Mouse (Mus musculus): Measurements from ENCODE around the gene Gart. TPM values are rescaled to one million over a fixed set of nuclear protein-coding genes. Genes with fewer than 3 reads are reported as not detected.

Gart gene
- polyA plus RNA-seq, 1 experiment: 292 TPM

- Histone ChIP-seq H3K4me1 (ENCODE audit: control insufficient read depth, insufficient read depth, low read length) (no peaks in the 10 kb centered on the region), H3K27ac (ENCODE audit: insufficient read depth, low read length) (no peak overlapping the region), H3K36me3 (ENCODE audit: control insufficient read depth, insufficient read depth, low read length, poor library complexity, severe bottlenecking) (no peaks in the 10 kb centered on the region), H3K9me3 (replicated peaks; ENCODE audit: control insufficient read depth, insufficient read depth, low read length, poor library complexity, severe bottlenecking) (no peaks in the 10 kb centered on the region), H3K9ac (ENCODE audit: low read depth, poor library complexity, severe bottlenecking) (no peak overlapping the region), H3K27me3 (ENCODE audit: control insufficient read depth, insufficient read depth, low read length, poor library complexity, severe bottlenecking) (no peaks in the 10 kb centered on the region), H3K4me3 (ENCODE audit: low read depth, low read length) (no peak overlapping the region)
- TF ChIP-seq CTCF (IDR thresholded peaks at IDR 0.05; ENCODE audit: low read depth, low read length) (no peak), EP300 (IDR thresholded peaks at IDR 0.05; ENCODE audit: insufficient read depth, low read depth, low read length) (no peak), POLR2A (IDR thresholded peaks at IDR 0.05; ENCODE audit: insufficient read depth, low read length) (no peak)
These were observed 53.5 kb downstream of the Gart start for GRCm38 (mm10) chr16:91593262-91593661.

GRCm38 (mm10) chr16:91592162-91592561 lies 54.6 kb downstream of the Gart start:
- no peak overlapping the region for H3K27ac ChIP-seq (ENCODE audit: insufficient read depth, low read length)
- no peaks in the 10 kb centered on the region for H3K27me3 ChIP-seq (ENCODE audit: control insufficient read depth, insufficient read depth, low read length, poor library complexity, severe bottlenecking)
- no peaks in the 10 kb centered on the region for H3K4me1 ChIP-seq (ENCODE audit: control insufficient read depth, insufficient read depth, low read length)
- no peak for TF ChIP-seq EP300 (IDR thresholded peaks at IDR 0.05; ENCODE audit: insufficient read depth, low read depth, low read length)
- TF ChIP-seq CTCF (IDR thresholded peaks at IDR 0.05; ENCODE audit: low read depth, low read length): no peak
- TF ChIP-seq POLR2A (IDR thresholded peaks at IDR 0.05; ENCODE audit: insufficient read depth, low read length): no peak
- no peaks in the 10 kb centered on the region for H3K9me3 ChIP-seq (replicated peaks; ENCODE audit: control insufficient read depth, insufficient read depth, low read length, poor library complexity, severe bottlenecking)
- no peak overlapping the region for H3K4me3 ChIP-seq (ENCODE audit: low read depth, low read length)
- no peaks in the 10 kb centered on the region for H3K36me3 ChIP-seq (ENCODE audit: control insufficient read depth, insufficient read depth, low read length, poor library complexity, severe bottlenecking)
- H3K9ac ChIP-seq (ENCODE audit: low read depth, poor library complexity, severe bottlenecking): no peak overlapping the region

DNA sequence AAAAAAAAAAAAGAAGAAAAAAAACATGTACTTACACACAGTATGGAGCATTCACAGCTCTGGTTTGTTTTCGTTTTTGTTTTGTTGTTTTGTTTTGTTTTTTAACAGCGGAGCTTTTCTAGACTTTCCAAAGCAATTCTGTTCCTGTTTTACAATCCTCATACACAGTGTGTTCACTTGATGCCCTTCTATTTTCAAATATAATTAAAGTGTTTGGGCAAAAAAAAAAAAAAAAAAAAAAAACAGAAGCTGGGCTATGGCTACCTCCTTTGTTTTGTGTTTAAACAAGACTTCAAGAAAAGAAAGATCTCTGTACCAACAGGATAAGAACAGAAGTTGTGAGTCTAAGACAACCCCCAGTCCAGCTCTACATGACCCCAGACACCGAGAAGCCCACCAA lies 58.0 kb downstream of the Gart start:
- H3K27ac ChIP-seq (ENCODE audit: insufficient read depth, low read length): no peak overlapping the region
- no peak for TF ChIP-seq POLR2A (IDR thresholded peaks at IDR 0.05; ENCODE audit: insufficient read depth, low read length)
- TF ChIP-seq CTCF (IDR thresholded peaks at IDR 0.05; ENCODE audit: low read depth, low read length): no peak
- TF ChIP-seq EP300 (IDR thresholded peaks at IDR 0.05; ENCODE audit: insufficient read depth, low read depth, low read length): no peak
- H3K9me3 ChIP-seq (replicated peaks; ENCODE audit: control insufficient read depth, insufficient read depth, low read length, poor library complexity, severe bottlenecking): no peaks in the 10 kb centered on the region
- no peaks in the 10 kb centered on the region for H3K4me1 ChIP-seq (ENCODE audit: control insufficient read depth, insufficient read depth, low read length)
- peaks cover 3% of the 10 kb centered on the region; the same call in 1 of the 2 replicates for H3K36me3 ChIP-seq (ENCODE audit: control insufficient read depth, insufficient read depth, low read length, poor library complexity, severe bottlenecking)
- H3K27me3 ChIP-seq (ENCODE audit: control insufficient read depth, insufficient read depth, low read length, poor library complexity, severe bottlenecking): no peaks in the 10 kb centered on the region
- no peak overlapping the region for H3K9ac ChIP-seq (ENCODE audit: low read depth, poor library complexity, severe bottlenecking)
- no peak overlapping the region for H3K4me3 ChIP-seq (ENCODE audit: low read depth, low read length)

- H3K9ac ChIP-seq (ENCODE audit: low read depth, poor library complexity, severe bottlenecking): no peak overlapping the region
- peaks cover 3% of the 10 kb centered on the region; the same call in 1 of the 2 replicates for H3K36me3 ChIP-seq (ENCODE audit: control insufficient read depth, insufficient read depth, low read length, poor library complexity, severe bottlenecking)
- no peaks in the 10 kb centered on the region for H3K27me3 ChIP-seq (ENCODE audit: control insufficient read depth, insufficient read depth, low read length, poor library complexity, severe bottlenecking)
- TF ChIP-seq CTCF (IDR thresholded peaks at IDR 0.05; ENCODE audit: low read depth, low read length): no peak
- TF ChIP-seq POLR2A (IDR thresholded peaks at IDR 0.05; ENCODE audit: insufficient read depth, low read length): no peak
- no peaks in the 10 kb centered on the region for H3K4me1 ChIP-seq (ENCODE audit: control insufficient read depth, insufficient read depth, low read length)
- H3K27ac ChIP-seq (ENCODE audit: insufficient read depth, low read length): no peak overlapping the region
- no peak overlapping the region for H3K4me3 ChIP-seq (ENCODE audit: low read depth, low read length)
- H3K9me3 ChIP-seq (replicated peaks; ENCODE audit: control insufficient read depth, insufficient read depth, low read length, poor library complexity, severe bottlenecking): no peaks in the 10 kb centered on the region
These were observed 58.9 kb downstream of the Gart start for GRCm38 (mm10) chr16:91587730-91588453.

- H3K36me3 ChIP-seq (ENCODE audit: control insufficient read depth, insufficient read depth, low read length, poor library complexity, severe bottlenecking): peaks cover 6% of the 10 kb centered on the region; the same call in 1 of the 2 replicates
- no peaks in the 10 kb centered on the region for H3K4me1 ChIP-seq (ENCODE audit: control insufficient read depth, insufficient read depth, low read length)
- H3K27me3 ChIP-seq (ENCODE audit: control insufficient read depth, insufficient read depth, low read length, poor library complexity, severe bottlenecking): no peaks in the 10 kb centered on the region
- H3K9ac ChIP-seq (ENCODE audit: low read depth, poor library complexity, severe bottlenecking): no peak overlapping the region
- no peak overlapping the region for H3K27ac ChIP-seq (ENCODE audit: insufficient read depth, low read length)
- H3K4me3 ChIP-seq (ENCODE audit: low read depth, low read length): no peak overlapping the region
- H3K9me3 ChIP-seq (replicated peaks; ENCODE audit: control insufficient read depth, insufficient read depth, low read length, poor library complexity, severe bottlenecking): no peaks in the 10 kb centered on the region
- TF ChIP-seq POLR2A (IDR thresholded peaks at IDR 0.05; ENCODE audit: insufficient read depth, low read length) (no peak), CTCF (IDR thresholded peaks at IDR 0.05; ENCODE audit: low read depth, low read length) (no peak), EP300 (IDR thresholded peaks at IDR 0.05; ENCODE audit: insufficient read depth, low read depth, low read length) (no peak)
These were observed 60.5 kb downstream of the Gart start for GRCm38 (mm10) chr16:91586244-91586643.

- Histone ChIP-seq H3K9ac (ENCODE audit: low read depth, poor library complexity, severe bottlenecking) (no peak overlapping the region), H3K4me3 (ENCODE audit: low read depth, low read length) (no peak overlapping the region), H3K27me3 (ENCODE audit: control insufficient read depth, insufficient read depth, low read length, poor library complexity, severe bottlenecking) (no peaks in the 10 kb centered on the region), H3K9me3 (replicated peaks; ENCODE audit: control insufficient read depth, insufficient read depth, low read length, poor library complexity, severe bottlenecking) (no peaks in the 10 kb centered on the region), H3K36me3 (ENCODE audit: control insufficient read depth, insufficient read depth, low read length, poor library complexity, severe bottlenecking) (peaks cover 8% of the 10 kb centered on the region; the same call in 1 of the 2 replicates), H3K4me1 (ENCODE audit: control insufficient read depth, insufficient read depth, low read length) (no peaks in the 10 kb centered on the region), H3K27ac (ENCODE audit: insufficient read depth, low read length) (no peak overlapping the region)
- TF ChIP-seq POLR2A (IDR thresholded peaks at IDR 0.05; ENCODE audit: insufficient read depth, low read length) (no peak), EP300 (IDR thresholded peaks at IDR 0.05; ENCODE audit: insufficient read depth, low read depth, low read length) (no peak), CTCF (IDR thresholded peaks at IDR 0.05; ENCODE audit: low read depth, low read length) (no peak)
These were observed 61.1 kb downstream of the Gart start for GRCm38 (mm10) chr16:91585617-91586016.
